Mouse (Mus musculus): ENCODE results near the gene Gatad2b. TPM values are rescaled to one million over a fixed set of nuclear protein-coding genes. Genes with fewer than 3 reads are reported as not detected.

The Gatad2b gene
- total and polyA plus RNA-seq, 3 experiments = 8.4 to 22.6 (median 8.9) TPM

- dilution Hi-C loops (cut with MboI; ENCODE audit: extremely low pct_ligation_motif_present, extremely low pct_unique_long_range_greater_than_20kb, low sequenced_read_pairs) (no loop called here), in situ Hi-C loops (cut with MboI; ENCODE audit: low pct_ligation_motif_present, low pct_unique_long_range_greater_than_20kb, low sequenced_read_pairs) (no loop called here)
- no peaks in the 10 kb centered on the region for H3K27me3 ChIP-seq (replicated peaks)
- no peaks in the 10 kb centered on the region for H3K9me3 ChIP-seq (replicated peaks; ENCODE audit: low read length)
- peaks cover 70 to 86% of the 10 kb centered on the region in 2 experiments for H3K36me3 ChIP-seq (replicated peaks in 1 of 2; ENCODE audit: control insufficient read depth in 1 of 2, insufficient read depth in 1 of 2, low read length in 1 of 2)
- DNase-seq (ENCODE audit: extremely low read depth) = no peak
- H3K4me1 ChIP-seq (ENCODE audit: control insufficient read depth in 1 of 2, insufficient read depth in 2 of 2) = peaks cover 10 to 31% of the 10 kb centered on the region in 2 experiments
- no peak overlapping the region for H3K9ac ChIP-seq (ENCODE audit: insufficient read depth, low read depth)
- H3K27ac ChIP-seq (ENCODE audit: insufficient read depth, low read depth) = no peak overlapping the region
- TF ChIP-seq USF2 (conservative IDR thresholded peaks at IDR 0.05; ENCODE audit: low read depth, low read length) = no peak
- TF ChIP-seq EP300 (IDR thresholded peaks at IDR 0.05; ENCODE audit: low read length) = no peak
- TF ChIP-seq GABPA (IDR thresholded peaks at IDR 0.05; ENCODE audit: insufficient replicate concordance, low read depth, low read length) = no peak
- TF ChIP-seq MEF2A (IDR thresholded peaks at IDR 0.05; ENCODE audit: borderline replicate concordance, low read depth, low read length) = no peak
- no peak for TF ChIP-seq ELF1 (IDR thresholded peaks at IDR 0.05; ENCODE audit: low read depth, low read length)
- TF ChIP-seq PAX5 (IDR thresholded peaks at IDR 0.05; ENCODE audit: low read length) = no peak
- TF ChIP-seq IRF4 (IDR thresholded peaks at IDR 0.05; ENCODE audit: low read depth, low read length) = no peak
- TF ChIP-seq KAT2A (IDR thresholded peaks at IDR 0.05; ENCODE audit: insufficient replicate concordance, low read length) = no peak
- no peaks in the 10 kb centered on the region for H3K79me2 ChIP-seq (replicated peaks; ENCODE audit: control insufficient read depth, extremely low read depth, insufficient read depth, poor library complexity, severe bottlenecking)
- H3K4me3 ChIP-seq (replicated peaks in 1 of 3; ENCODE audit: low read depth in 2 of 3, low read length in 2 of 3, poor library complexity in 1 of 3) = no peak overlapping the region
- no peak overlapping the region for H3K4me2 ChIP-seq (ENCODE audit: insufficient read depth, low read depth, poor library complexity, severe bottlenecking)
Measured at GRCm38 (mm10) chr3:90388192-90388591, 95.2 kb downstream of the Gatad2b start.

GRCm38 (mm10) chr3:90388726-90389510 is 95.9 kb downstream of the Gatad2b start:
- H3K4me1 ChIP-seq (ENCODE audit: control insufficient read depth in 1 of 2, insufficient read depth in 2 of 2) = peaks cover 6 to 28% of the 10 kb centered on the region in 2 experiments; a peak in 3 of 4 replicates
- no peak for DNase-seq (ENCODE audit: extremely low read depth)
- H3K27ac ChIP-seq (ENCODE audit: insufficient read depth, low read depth) = no peak overlapping the region
- H3K36me3 ChIP-seq (replicated peaks in 1 of 2; ENCODE audit: control insufficient read depth in 1 of 2, insufficient read depth in 1 of 2, low read length in 1 of 2) = peaks cover 78 to 93% of the 10 kb centered on the region in 2 experiments
- in situ Hi-C loops (cut with MboI; ENCODE audit: low pct_ligation_motif_present, low pct_unique_long_range_greater_than_20kb, low sequenced_read_pairs) (no loop called here), dilution Hi-C loops (cut with MboI; ENCODE audit: extremely low pct_ligation_motif_present, extremely low pct_unique_long_range_greater_than_20kb, low sequenced_read_pairs) (no loop called here)
- H3K79me2 ChIP-seq (replicated peaks; ENCODE audit: control insufficient read depth, extremely low read depth, insufficient read depth, poor library complexity, severe bottlenecking) = no peaks in the 10 kb centered on the region
- no peaks in the 10 kb centered on the region for H3K27me3 ChIP-seq (replicated peaks)
- H3K4me2 ChIP-seq (ENCODE audit: insufficient read depth, low read depth, poor library complexity, severe bottlenecking) = no peak overlapping the region
- TF ChIP-seq MYC (IDR thresholded peaks at IDR 0.05; ENCODE audit: low read depth, low read length) = no peak
- no peak for TF ChIP-seq NRF1 (IDR thresholded peaks at IDR 0.05; ENCODE audit: low read depth, low read length)
- no peak for TF ChIP-seq MAX (IDR thresholded peaks at IDR 0.05; ENCODE audit: low read length)
- no peak for TF ChIP-seq MAZ (IDR thresholded peaks at IDR 0.05; ENCODE audit: low read depth, low read length)
- no peak for TF ChIP-seq USF1 (IDR thresholded peaks at IDR 0.05; ENCODE audit: low read depth, low read length)
- no peak for TF ChIP-seq MEF2A (IDR thresholded peaks at IDR 0.05; ENCODE audit: borderline replicate concordance, low read depth, low read length)
- no peak for TF ChIP-seq BHLHE40 (IDR thresholded peaks at IDR 0.05; ENCODE audit: low read depth, low read length)
- TF ChIP-seq MXI1 (IDR thresholded peaks at IDR 0.05; ENCODE audit: low read depth, low read length) = no peak
- TF ChIP-seq EP300 (IDR thresholded peaks at IDR 0.05; ENCODE audit: low read length) = no peak
- TF ChIP-seq USF2 (conservative IDR thresholded peaks at IDR 0.05; ENCODE audit: low read depth, low read length) = no peak
- no peak for TF ChIP-seq CHD1 (IDR thresholded peaks at IDR 0.05; ENCODE audit: low read depth, low read length)
- H3K4me3 ChIP-seq (replicated peaks in 1 of 3; ENCODE audit: low read depth in 2 of 3, low read length in 2 of 3, poor library complexity in 1 of 3) = no peak overlapping the region
- no peak overlapping the region for H3K9ac ChIP-seq (ENCODE audit: insufficient read depth, low read depth)
- no peaks in the 10 kb centered on the region for H3K9me3 ChIP-seq (replicated peaks; ENCODE audit: low read length)
